Comparison of ENCODE assay signal across 8 mouse cellular contexts in the genomic region with DNA sequence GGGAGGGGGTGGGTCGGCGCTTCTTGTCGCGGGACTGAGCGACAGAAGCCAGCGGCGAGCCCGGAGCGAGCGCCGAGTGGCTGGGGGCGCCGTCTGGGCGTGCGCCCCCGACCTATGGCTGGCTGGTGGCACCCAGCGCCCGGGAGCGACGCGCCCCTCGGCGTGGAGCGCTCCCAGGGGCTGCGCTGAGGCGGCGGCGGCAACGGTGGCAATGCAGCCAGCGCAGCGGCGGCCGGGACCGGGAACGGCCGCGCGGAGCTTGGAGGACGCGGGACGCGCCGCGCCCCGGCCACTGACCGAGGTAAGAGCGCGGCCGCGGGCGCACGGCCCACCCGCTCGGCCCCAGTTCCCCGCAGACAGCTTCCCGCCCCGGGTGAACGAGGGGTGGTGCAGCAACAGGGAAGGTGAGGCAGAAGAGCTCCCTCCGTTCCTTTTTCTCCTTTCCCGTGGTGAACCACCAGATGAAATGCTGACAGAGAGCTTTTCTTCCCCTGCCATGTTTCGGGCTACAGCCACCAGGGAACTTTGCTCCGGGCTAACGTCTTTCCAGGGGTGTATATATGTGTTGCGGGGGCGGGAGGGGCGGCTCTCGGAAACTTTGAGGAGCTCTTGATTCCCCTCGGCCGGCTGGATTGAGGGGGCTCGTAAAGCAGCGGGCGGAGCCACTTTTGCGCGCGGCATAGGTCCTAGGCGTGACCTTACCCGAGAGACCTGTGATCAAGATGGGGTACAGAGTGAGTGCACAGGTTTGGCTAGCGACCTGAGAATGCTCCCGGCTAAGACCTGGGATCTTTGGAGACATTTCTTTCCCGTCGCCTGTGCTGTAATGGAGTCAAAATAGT. TPM values are rescaled to one million over a fixed set of nuclear protein-coding genes. Genes with fewer than 3 reads are reported as not detected.
A peak's percentile ranks its signal among the peaks of the same experiment; 100 is the strongest.
DNase-seq lines count a peak whose midpoint lies in the region; ATAC-seq lines count a peak whose summit lies in the region.

A gene (plus strand): TSS at position 15 of the 842 bp plus-strand sequence.

- intact Hi-C loops in heart, postnatal 14 days (cut with DNase I): loop anchor here (5.0 kb wide), 2 partner anchors 35 to 70 kb away; no protein-coding TSS in a partner anchor

- 1% methylated on average over 70 of the region's 81 CpGs for WGBS in liver, embryonic 16.5 days (ENCODE audit: insufficient replicate concordance)

- DNase-seq in adrenal gland, postnatal 10 days: peak; percentile 22
- DNase-seq in adrenal gland, postnatal 25 days: no peak
- DNase-seq in right cerebral cortex, postnatal 25 days: peak; percentile 35
- no peak for DNase-seq in right cerebral cortex, postnatal 14 days
- DNase-seq in heart, postnatal 14 days: peak in 1 of 2 experiments; percentile 23
- no peak for DNase-seq in layer of hippocampus, adult 9-10 months (ENCODE audit: low spot score)
- DNase-seq in c-Kit-positive CD71-positive TER-119-positive erythroid progenitor cells, embryonic 14.5 days (ENCODE audit: low spot score): no peak

- peak within 1 kb of the TSS; percentile 41 for H3K4me2 ChIP-seq in liver, embryonic 16.5 days (ENCODE audit: low read depth, low read length)

- ATAC-seq in liver, embryonic 16.5 days (ENCODE audit: low read depth): no peak

- H3K4me3 ChIP-seq in liver, embryonic 16.5 days (ENCODE audit: low read depth, low read length): peak within 1 kb of the TSS; percentile 22

- no peaks in the 10 kb centered on the region for H3K9me3 ChIP-seq in liver, embryonic 16.5 days (replicated peaks; ENCODE audit: control insufficient read depth, low read length)

- H3K9ac ChIP-seq in liver, embryonic 16.5 days (ENCODE audit: low read depth, low read length): no peak within 1 kb of the TSS

- no peaks in the 10 kb centered on the region for H3K4me1 ChIP-seq in liver, embryonic 16.5 days (ENCODE audit: control insufficient read depth, low read depth, low read length)

- peaks cover 55% of the 10 kb centered on the region for H3K27me3 ChIP-seq in liver, embryonic 16.5 days (ENCODE audit: control insufficient read depth, insufficient read depth, low read depth, low read length)

- no peak within 1 kb of the TSS for H3K27ac ChIP-seq in liver, embryonic 16.5 days (ENCODE audit: low read length)

- no peaks in the 10 kb centered on the region for H3K36me3 ChIP-seq in liver, embryonic 16.5 days (ENCODE audit: control insufficient read depth, insufficient read depth)

RNA-seq across cellular contexts. Expression of the gene that starts here (rescaled TPM):
- total RNA-seq in adrenal gland, postnatal 10 days (2021): 1 to 10 TPM; 2.3 to 2.9 TPM
- 2.2 TPM in 2 replicates for total RNA-seq in adrenal gland, postnatal 25 days (2021)
- 10 to 100 TPM; 27.5 to 29.0 TPM for total RNA-seq in heart, postnatal 14 days (2021)
- polyA plus RNA-seq in liver, embryonic 16.5 days (2015; fragmentation: Nextera tagmentation; extraction: Ambion mirVana): 0.04 TPM in 1 of 2 replicates, not detected in the other

Comparison
In these comparisons a context has a peak if more than half of its experiments do, and no peak if none do; other contexts are left out.
1. DNase-seq: peak in adrenal gland, postnatal 10 days (single experiment) and right cerebral cortex, postnatal 25 days (single experiment); none in adrenal gland, postnatal 25 days (single experiment), right cerebral cortex, postnatal 14 days (single experiment), layer of hippocampus, adult 9-10 months (single experiment) and c-Kit-positive CD71-positive TER-119-positive erythroid progenitor cells, embryonic 14.5 days (single experiment).